Mouse (Mus musculus): ENCODE measurements around the gene Klhl29.

- no peak for TF ChIP-seq POLR2A (IDR thresholded peaks at IDR 0.05; ENCODE audit: low read depth, low read length)
- TF ChIP-seq CTCF (conservative IDR thresholded peaks at IDR 0.05; ENCODE audit: insufficient read depth, insufficient read length, low read depth, low read length): no peak
Observed at GRCm38 (mm10) chr12:5340151-5340603, 35.3 kb downstream of the Klhl29 start.
